Mouse (Mus musculus) C2C12 (cell line): Measurements from ENCODE around the gene A030005L19Rik.

ENCODE experiments used
- CEBPB ChIP-seq: IDR thresholded peaks from one replicate; pipeline ENCODE4 v1.6.1; 2011; ENCODE audit warnings: low read depth, mild to moderate bottlenecking, control low read depth, moderate library complexity
- CTCF ChIP-seq: IDR thresholded peaks from one replicate; pipeline ENCODE4 v1.5.1; 2011; ENCODE audit not compliant: control insufficient read depth, insufficient read depth, insufficient read length
- MAX ChIP-seq: IDR thresholded peaks from one replicate; pipeline ENCODE4 v1.6.1; 2011; ENCODE audit warnings: mild to moderate bottlenecking, control low read depth
- USF1 ChIP-seq: IDR thresholded peaks from one replicate; pipeline ENCODE4 v1.6.1; 2011; ENCODE audit warnings: low read depth, mild to moderate bottlenecking, control low read depth, moderate library complexity

DNA sequence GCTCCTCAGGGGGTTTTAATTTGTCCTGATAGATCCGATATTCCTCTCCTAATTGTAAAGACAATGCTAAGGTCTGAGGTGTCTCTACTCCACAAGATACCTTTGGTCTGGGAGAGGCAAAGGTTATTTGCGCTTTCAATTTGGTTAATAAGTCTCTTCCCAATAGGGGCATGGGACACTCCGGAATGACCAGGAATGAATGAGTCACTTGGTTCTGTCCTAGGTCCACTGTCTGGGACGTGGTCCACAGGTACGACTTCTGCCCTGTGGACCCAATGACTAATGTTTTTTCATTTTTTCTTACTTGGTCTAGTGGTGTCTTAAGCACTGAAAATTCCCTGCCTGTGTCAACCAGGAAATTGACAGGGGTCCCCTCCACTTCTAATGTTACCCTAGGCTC is 25.5 kb downstream of the A030005L19Rik start:
- TF ChIP-seq CTCF (no peak), MAX (no peak), USF1 (no peak), CEBPB (no peak)
